Mouse (Mus musculus) left cerebral cortex, adult 11 months (tissue): Measurements from ENCODE around the gene Wdr20.
"Not testable (repeated sequence)": the region's sequence is repeated elsewhere in the genome, so short reads cannot be mapped to it uniquely, and the experiment has no call there.

ENCODE experiments used
- DNase-seq: peaks from one replicate; pipeline ENCODE4 v3.0.0; 2022; ENCODE audit warnings: low spot score

Gene Wdr20

GRCm38 (mm10) chr12:110737170-110738157, at the start of gene Wdr20:
Wdr20 (plus strand) TSS chr12:110737944.
- DNase-seq: peak; percentile 95

DNA sequence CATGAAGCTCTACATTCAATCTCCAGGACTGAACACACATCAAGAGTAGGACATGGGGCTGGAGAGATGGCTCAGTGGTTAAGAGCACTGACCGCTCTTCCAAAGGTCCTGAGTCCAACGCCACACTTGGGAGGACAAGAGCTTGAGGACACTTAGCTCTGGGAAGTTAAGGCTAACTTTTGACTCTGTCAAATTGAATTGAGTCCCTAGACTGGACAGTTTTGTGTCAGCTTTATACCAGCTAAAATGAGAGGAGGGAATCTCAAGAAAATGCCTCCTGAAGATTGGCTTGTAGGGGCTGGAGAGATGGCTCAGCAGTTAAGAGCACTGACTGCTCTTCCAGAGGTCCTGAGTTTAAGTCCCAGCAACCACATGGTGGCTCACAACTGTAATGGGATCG, 48.8 kb upstream of the Wdr20 start:
- DNase-seq: not testable (repeated sequence)

GRCm38 (mm10) chr12:110689919-110690643, 47.7 kb upstream of the Wdr20 start:
- no peak for DNase-seq

GRCm38 (mm10) chr12:110693378-110693777, 44.4 kb upstream of the Wdr20 start:
- not testable (repeated sequence) for DNase-seq

DNA sequence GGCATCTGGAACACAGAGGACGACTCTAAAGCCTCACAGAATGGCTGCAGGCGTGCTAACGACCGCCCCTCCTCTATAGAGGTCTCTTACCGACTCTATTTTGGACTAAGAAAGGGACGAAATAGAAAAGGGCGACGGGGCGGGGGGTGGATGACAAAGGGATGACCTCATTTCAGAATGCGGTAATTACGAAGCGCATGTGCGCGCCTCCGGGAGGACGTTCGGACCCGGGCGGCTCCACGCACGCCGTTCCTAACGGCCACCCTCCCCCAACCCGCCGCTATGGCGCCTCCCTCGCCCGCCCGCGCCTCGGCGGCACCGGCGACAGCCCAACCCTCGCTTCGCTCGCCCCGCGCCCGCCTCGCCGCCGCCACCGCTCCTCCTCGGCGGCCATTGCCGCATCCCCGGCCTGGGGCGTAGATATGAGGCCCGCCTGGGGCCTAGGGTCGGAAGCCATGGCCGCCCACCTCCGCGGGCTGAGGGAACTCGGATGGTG, 42.0 kb upstream of the Wdr20 start:
- peak; percentile 46 for DNase-seq

GRCm38 (mm10) chr12:110696173-110696974, 41.4 kb upstream of the Wdr20 start:
- peak; percentile 95 for DNase-seq

DNA sequence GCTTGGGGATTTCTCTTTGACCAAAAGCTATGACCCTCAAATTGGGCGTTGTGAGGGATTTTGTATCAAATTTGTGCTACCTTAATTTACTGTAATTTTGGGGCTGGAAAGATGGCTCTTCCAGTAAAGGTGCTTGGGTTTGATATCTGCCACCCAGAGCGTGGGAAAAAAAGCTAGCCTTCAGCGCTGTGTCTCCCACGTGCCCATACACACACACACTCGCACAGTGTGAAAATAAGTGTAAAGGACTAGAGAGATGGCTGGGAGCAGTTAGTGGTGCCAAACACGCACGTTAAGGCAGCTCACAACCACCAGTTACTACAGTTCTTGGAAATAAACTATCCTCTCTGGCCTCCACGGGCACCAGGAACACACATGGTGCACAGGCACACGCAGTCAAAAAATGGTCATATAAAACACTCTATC, 40.8 kb upstream of the Wdr20 start:
- DNase-seq: no peak

DNA sequence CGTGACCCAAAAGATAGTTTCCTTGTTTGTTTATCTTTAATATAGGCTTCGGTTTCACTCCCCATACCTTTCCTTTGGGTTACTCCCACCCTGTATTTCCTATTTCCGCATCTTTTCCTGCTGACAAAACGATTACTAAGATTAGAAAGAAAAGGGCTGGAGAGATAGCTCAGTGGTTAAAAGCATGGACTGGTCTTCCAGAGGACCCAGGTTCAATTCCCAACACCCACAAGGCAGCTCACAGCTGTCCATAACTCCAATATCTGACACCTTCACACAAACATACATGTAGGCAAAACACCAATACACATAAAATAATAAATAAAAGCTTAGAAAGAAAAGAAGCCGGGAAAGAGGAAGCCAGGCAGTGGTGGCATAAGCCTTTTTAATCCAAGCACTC, 40.3 kb upstream of the Wdr20 start:
- no peak for DNase-seq

- DNase-seq: no peak
Measured at GRCm38 (mm10) chr12:110698080-110698479, 39.7 kb upstream of the Wdr20 start.

DNA sequence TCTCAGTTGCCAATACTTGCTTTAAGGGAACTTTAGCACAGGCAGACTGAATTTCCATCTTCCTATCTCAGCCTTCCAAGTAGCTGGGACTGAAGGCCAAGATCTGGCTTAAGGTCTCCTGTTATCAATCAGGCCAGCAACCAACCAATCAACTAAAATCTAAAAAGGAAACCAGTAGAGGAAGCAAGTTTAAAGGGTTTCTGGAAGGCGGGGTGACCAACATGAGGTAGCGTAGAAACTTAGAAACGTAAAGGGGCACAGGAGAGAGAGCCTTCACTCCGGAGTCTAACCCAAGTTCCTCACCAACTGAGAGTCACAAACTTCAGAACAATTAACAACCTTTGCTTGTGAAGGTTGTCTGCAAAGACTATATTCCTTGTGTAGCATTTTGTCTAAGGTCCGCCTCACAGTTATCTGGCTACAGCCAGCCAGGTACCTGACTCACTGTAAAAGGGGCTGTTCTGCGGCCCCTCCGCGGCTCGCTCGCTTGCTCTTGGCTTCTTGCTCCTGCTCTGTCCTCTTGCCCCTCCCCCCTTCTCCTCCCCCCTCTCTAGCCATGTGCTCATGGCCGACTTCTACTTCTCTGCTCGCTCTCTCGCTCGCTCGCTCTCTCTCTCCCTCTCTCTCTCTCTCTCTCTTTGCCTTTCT, 39.1 kb upstream of the Wdr20 start:
- DNase-seq: no peak

- no peak for DNase-seq
Measured at GRCm38 (mm10) chr12:110699171-110699547, 38.6 kb upstream of the Wdr20 start.

- DNase-seq: no peak
Measured at GRCm38 (mm10) chr12:110700730-110701129, 37.0 kb upstream of the Wdr20 start.

DNA sequence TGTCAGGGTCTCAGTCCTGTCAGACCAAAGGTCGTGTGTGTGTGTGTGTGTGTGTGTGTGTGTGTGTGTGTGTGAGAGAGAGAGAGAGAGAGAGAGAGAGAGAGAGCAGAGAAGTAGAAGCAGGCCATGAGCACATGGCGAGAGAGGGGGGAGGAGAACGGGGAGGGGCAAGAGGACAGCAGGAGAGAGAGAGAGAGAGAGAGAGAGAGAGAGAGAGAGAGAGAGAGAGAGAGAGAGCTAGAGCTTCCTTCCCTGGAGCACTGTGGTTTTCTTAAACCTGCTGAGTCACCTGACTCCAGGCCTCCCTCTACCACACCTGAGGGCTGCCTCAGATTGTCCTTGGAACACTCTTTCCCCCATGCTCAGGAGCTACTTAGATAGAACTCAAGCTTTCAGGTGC, 36.4 kb upstream of the Wdr20 start:
- DNase-seq: not testable (repeated sequence)

DNA sequence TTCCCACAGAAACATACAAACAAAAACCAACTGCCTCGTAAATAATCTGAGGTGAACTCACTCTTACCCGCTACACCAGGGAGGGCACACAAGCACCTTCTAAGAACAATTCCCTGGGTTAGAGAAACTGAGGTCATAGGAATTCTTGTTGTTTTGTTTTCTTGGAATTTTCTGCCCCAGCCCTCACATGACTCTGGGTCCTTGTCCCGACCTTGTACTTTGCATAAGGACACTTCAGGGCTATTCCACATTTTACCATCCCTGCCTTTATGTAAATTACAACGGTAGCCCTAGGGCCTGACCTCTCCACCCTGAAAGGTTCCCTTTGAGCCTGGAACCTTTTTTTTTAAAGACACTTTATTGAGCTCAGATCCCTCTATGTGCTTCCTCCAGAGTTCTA, 35.2 kb upstream of the Wdr20 start, which contains the start of gene Hsp90aa1:
Hsp90aa1 (minus strand) TSS at position 173 of the 400 bp plus-strand sequence.
- DNase-seq: no peak

DNA sequence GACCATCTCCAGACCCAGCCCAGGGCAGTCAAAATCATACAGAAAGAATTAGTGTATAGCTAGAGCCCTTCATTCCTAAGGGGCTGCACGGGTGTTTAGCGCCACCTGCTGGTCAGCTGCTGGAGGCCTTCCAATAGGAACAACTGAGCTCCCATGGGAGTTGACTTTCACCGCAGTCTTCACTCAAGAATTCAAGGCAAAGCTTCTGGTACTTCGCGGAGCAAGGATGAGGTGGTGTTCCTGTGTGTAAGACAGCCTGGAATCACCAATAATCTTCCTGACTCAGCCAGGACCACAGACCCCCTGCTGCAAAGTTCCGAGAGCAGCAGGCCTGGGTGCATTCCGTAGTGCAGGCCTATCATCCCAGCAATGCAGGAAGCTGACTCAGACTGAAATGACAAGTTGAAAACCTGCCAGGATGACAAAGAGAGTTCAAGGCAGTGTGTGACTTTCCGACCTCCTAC, 34.7 kb upstream of the Wdr20 start:
- DNase-seq: peak; percentile 62

DNA sequence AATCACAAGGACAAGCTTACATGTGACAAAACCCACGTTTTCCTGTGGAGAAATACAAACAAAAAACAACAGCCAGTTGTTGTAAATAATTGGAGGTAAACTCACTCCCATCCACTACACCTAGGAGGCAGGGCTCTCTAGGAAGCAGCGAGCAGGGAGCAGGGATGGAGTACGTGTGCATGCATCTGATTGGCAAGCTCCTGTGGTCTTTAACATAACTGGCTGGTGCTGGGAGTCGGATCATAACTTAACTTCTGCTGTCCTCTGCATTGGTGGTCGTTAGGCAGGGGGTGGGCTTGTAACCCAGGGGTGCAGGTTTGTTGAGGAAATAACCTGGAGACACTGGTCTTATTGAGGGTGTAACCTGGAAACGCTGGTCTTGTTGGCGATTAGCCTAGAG, 34.1 kb upstream of the Wdr20 start:
- DNase-seq: no peak

- not testable (repeated sequence) for DNase-seq
Measured at GRCm38 (mm10) chr12:110705419-110705818, 32.3 kb upstream of the Wdr20 start.

DNA sequence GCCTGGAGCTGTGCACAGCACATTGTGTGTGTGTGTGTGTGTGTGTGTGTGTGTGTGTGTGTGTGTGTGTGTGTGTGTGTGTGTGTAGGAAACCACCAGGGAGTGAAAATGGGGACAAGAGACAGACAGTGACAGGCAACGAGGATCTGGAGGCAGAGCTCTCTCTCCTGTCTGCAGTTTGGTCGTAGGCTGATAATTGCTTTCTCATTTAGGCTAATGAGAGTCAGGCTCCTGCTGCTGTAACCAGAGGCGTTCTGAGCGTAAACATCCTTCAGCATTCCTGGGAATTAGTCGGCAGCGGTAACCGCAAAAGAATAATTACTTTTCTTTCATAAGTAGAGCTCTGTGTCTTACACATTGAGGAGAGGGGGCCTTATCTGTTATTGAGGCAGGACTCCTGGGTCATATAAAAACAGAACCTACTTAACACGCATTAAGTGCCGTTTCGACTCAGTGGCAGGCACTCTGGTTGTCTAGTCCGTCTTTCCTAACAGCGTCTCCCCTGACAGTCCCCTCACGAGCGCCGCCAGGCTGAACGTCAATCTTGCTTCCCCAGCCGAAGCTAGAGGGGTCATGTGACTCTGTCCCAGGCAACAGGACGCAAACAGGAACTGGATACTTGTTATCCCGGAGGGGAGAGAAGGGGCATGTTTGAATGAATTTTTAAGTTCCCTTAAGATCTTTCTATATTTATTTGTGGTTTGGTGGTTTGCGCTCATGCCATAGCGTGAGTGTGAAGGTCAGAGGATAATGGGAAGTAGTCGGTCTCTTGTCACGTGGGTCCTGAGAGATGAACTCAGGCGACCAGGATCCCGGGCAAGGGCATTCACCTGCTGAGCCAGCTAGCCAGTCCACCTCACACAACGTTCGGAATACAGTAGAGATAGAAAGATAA, 31.2 kb upstream of the Wdr20 start:
- no peak for DNase-seq

DNA sequence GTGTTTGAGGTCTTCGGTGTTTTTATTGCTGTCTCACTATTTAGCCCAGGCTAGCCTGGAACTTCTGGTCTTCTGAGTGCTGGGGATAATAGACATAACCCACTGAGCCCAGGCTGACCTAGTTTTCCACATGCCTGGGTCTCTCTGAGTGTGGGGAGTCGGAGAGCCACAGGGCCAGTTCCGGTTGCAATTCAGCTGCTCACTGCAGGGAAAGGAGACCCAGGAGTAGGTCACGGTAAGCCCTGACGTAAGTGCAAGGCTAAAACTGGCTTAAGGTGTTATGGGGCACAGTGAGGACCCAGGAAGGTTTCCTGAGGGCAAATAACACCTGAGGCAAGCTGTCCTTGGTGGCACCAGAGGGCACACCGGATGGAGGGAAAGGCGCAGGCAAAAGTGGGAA, 30.3 kb upstream of the Wdr20 start:
- no peak for DNase-seq

GRCm38 (mm10) chr12:110711270-110711669, 26.5 kb upstream of the Wdr20 start:
- DNase-seq: no peak
